Mouse (Mus musculus) 3134 (cell line): ENCODE results near the gene Sufu.

Experiments
- DNase-seq: peaks from one replicate; pipeline ENCODE4 v3.0.0-alpha.2; 2011; ENCODE audit warnings: low spot score; ENCODE audit not compliant: insufficient read length; ENCODE audit errors: extremely low read depth

The Sufu gene

GRCm38 (mm10) chr19:46392018-46392417, 4.7 kb upstream of the Sufu start:
- DNase-seq: no peak

GRCm38 (mm10) chr19:46394712-46395108, 2.0 kb upstream of the Sufu start:
- DNase-seq: no peak

- peak; percentile 93 for DNase-seq
These were observed 1.3 kb upstream of the Sufu start, which contains the start of gene Actr1a for GRCm38 (mm10) chr19:46395109-46396009. Actr1a (minus strand) TSS chr19:46395748.

GRCm38 (mm10) chr19:46396109-46396508, 587 bp upstream of the Sufu start:
- no peak for DNase-seq

GRCm38 (mm10) chr19:46397436-46398001, 823 bp downstream of the Sufu start:
- no peak for DNase-seq

- no peak for DNase-seq
These were observed 1.7 kb downstream of the Sufu start for GRCm38 (mm10) chr19:46398401-46398800.

GRCm38 (mm10) chr19:46399372-46399771, 2.7 kb downstream of the Sufu start:
- no peak for DNase-seq

- DNase-seq: no peak
These were observed 3.2 kb downstream of the Sufu start for GRCm38 (mm10) chr19:46399886-46400285.

GRCm38 (mm10) chr19:46400558-46400957, 3.9 kb downstream of the Sufu start:
- no peak for DNase-seq

GRCm38 (mm10) chr19:46404030-46404429, 7.3 kb downstream of the Sufu start:
- no peak for DNase-seq

GRCm38 (mm10) chr19:46406592-46407386, 10.1 kb downstream of the Sufu start:
- DNase-seq: no peak

- no peak for DNase-seq
These were observed 12.8 kb downstream of the Sufu start for GRCm38 (mm10) chr19:46409506-46409905.

GRCm38 (mm10) chr19:46412056-46412805, 15.5 kb downstream of the Sufu start:
- no peak for DNase-seq

GRCm38 (mm10) chr19:46413969-46414368, 17.3 kb downstream of the Sufu start:
- DNase-seq: no peak

GRCm38 (mm10) chr19:46414486-46414885, 17.8 kb downstream of the Sufu start:
- DNase-seq: no peak

GRCm38 (mm10) chr19:46416276-46416675, 19.6 kb downstream of the Sufu start:
- no peak for DNase-seq

- DNase-seq: no peak
These were observed 21.4 kb downstream of the Sufu start for GRCm38 (mm10) chr19:46418051-46418450.

- no peak for DNase-seq
These were observed 23.7 kb downstream of the Sufu start for GRCm38 (mm10) chr19:46420410-46420809.

- no peak for DNase-seq
These were observed 26.0 kb downstream of the Sufu start for GRCm38 (mm10) chr19:46422384-46423338.
